Mouse (Mus musculus) lung, postnatal 0 days (tissue): ENCODE data around the gene Gpam.

Experiments
- CTCF ChIP-seq: IDR thresholded peaks from 2 replicates; pipeline ENCODE4 v1.5.1; 2016; ENCODE audit warnings: antibody characterized with exemption, mild to moderate bottlenecking
- EP300 ChIP-seq: IDR thresholded peaks from 2 replicates; pipeline ENCODE4 v1.6.1; 2016; ENCODE audit warnings: antibody characterized with exemption, mild to moderate bottlenecking, control low read depth

DNA sequence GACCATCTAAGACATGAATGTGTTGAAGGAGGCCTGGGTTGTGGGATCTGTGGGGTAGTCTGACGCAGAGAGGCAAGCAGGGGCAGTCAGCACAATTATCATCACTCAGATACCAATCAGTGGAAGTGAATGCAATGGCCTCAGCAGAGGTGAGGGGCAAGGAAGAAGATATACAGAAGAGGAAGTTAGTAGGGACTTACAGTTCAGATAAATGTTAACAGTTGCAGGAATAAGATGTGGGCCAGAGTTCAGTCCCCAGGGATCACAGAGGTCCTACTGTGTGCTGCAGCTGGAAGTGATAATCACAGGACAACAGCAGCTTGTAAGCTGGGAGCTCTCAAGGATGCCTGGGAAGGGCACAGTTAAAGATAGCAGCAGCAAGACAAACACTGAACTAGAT, 37.1 kb upstream of the Gpam start:
- TF ChIP-seq EP300, result no peak
- no peak for TF ChIP-seq CTCF
